ENCODE assay signal across 8 mouse cellular contexts in the genomic region with DNA sequence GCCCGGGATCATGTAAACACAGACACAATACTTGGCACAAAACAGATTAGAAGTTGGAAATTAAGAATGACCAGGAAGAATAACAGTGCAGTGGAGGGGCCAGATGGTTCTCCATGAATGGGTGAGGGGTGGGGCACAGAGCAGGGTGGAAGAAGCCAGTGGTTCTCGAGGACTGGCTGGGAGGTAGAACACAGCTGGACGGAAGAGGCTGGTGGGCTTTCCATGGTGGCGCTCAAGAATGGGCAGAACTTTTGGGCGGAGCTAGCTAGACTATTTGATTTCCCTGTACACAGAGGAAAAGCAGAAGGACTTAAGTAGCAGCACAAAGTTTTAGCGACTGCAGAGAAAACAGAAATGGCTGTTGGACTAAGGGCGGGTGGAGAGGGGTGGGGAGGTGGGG.
DNase-seq lines count a peak whose midpoint lies in the region; ATAC-seq and TF ChIP-seq lines count a peak whose summit lies in the region.
"Had no signal": no experiment of that assay in that cellular context is flagged by ENCODE, and none has a peak within 500 bp of the region (broad histone marks: within the 10 kb centered on the region; RNA-seq: fewer than 3 reads in every experiment).

No protein-coding gene starts in this region.

- H3K9ac ChIP-seq in lung, embryonic 16.5 days (ENCODE audit: low read length) = no peak overlapping the region
- no peak overlapping the region for H3K9ac ChIP-seq in hindbrain, embryonic 12.5 days
- H3K9ac ChIP-seq in liver, embryonic 14.5 days (replicated peaks) = peak overlapping the region; percentile 56
- no peak overlapping the region; the same call in 1 of the 2 replicates for H3K9ac ChIP-seq in stomach, embryonic 16.5 days (ENCODE audit: low read length)

- ATAC-seq in lung, embryonic 16.5 days (ENCODE audit: low read depth) = peak; percentile 94
- 0 out of 2 replicates have a peak, but pooled peaks have one; percentile 49 for ATAC-seq in hindbrain, embryonic 12.5 days (ENCODE audit: low FRiP score)
- ATAC-seq in liver, embryonic 14.5 days (ENCODE audit: insufficient read depth) = peak; percentile 24
- ATAC-seq in stomach, embryonic 16.5 days (ENCODE audit: insufficient read depth, low FRiP score) = peak; percentile 51; the same call in 1 of the 2 replicates

- no peaks in the 10 kb centered on the region for H3K36me3 ChIP-seq in lung, embryonic 16.5 days (ENCODE audit: control insufficient read depth, insufficient read depth, low read length)
- no peaks in the 10 kb centered on the region for H3K36me3 ChIP-seq in hindbrain, embryonic 12.5 days
- H3K36me3 ChIP-seq in liver, embryonic 14.5 days (replicated peaks; ENCODE audit: control insufficient read depth, insufficient read depth, low read depth) = no peaks in the 10 kb centered on the region
- no peaks in the 10 kb centered on the region for H3K36me3 ChIP-seq in stomach, embryonic 16.5 days (ENCODE audit: control insufficient read depth, insufficient read depth, low read length)

- WGBS in lung, embryonic 16.5 days = 24% methylated on average over 7 of the region's 7 CpGs
- 48% methylated on average over 7 of the region's 7 CpGs for WGBS in hindbrain, embryonic 12.5 days
- WGBS in liver, embryonic 14.5 days (ENCODE audit: insufficient replicate concordance) = 21% methylated on average over 7 of the region's 7 CpGs
- WGBS in stomach, embryonic 16.5 days = 24% methylated on average over 7 of the region's 7 CpGs

- H3K4me3 ChIP-seq in lung, embryonic 16.5 days (ENCODE audit: low read length) = peak overlapping the region; percentile 18; the same call in 1 of the 2 replicates
- H3K4me3 ChIP-seq in hindbrain, embryonic 12.5 days = no peak overlapping the region
- H3K4me3 ChIP-seq in liver, embryonic 14.5 days (ENCODE audit: insufficient read depth in 1 of 2, low read depth in 2 of 2, low read length in 2 of 2) = no peak overlapping the region; a peak in 1 of 4 replicates
- no peak overlapping the region for H3K4me3 ChIP-seq in stomach, embryonic 16.5 days (replicated peaks; ENCODE audit: low read length)

- H3K9me3 ChIP-seq in lung, embryonic 16.5 days (ENCODE audit: control insufficient read depth, low read length) = no peaks in the 10 kb centered on the region
- H3K9me3 ChIP-seq in hindbrain, embryonic 12.5 days (replicated peaks) = no peaks in the 10 kb centered on the region
- H3K9me3 ChIP-seq in liver, embryonic 14.5 days (ENCODE audit: control insufficient read depth, low read length) = no peaks in the 10 kb centered on the region
- no peaks in the 10 kb centered on the region for H3K9me3 ChIP-seq in stomach, embryonic 16.5 days (replicated peaks; ENCODE audit: control insufficient read depth, low read length)

- 0 out of 2 replicates have a peak, but pooled peaks cover 7% of the 10 kb centered on the region for H3K4me1 ChIP-seq in lung, embryonic 16.5 days (replicated peaks; ENCODE audit: control insufficient read depth, insufficient read depth, low read length)
- H3K4me1 ChIP-seq in hindbrain, embryonic 12.5 days = peaks cover 9% of the 10 kb centered on the region
- peaks cover 36 to 37% of the 10 kb centered on the region in 2 experiments for H3K4me1 ChIP-seq in liver, embryonic 14.5 days (replicated peaks; ENCODE audit: control insufficient read depth in 2 of 2, insufficient read depth in 2 of 2, low read length in 1 of 2)
- 0 out of 2 replicates have a peak, but pooled peaks cover 8% of the 10 kb centered on the region for H3K4me1 ChIP-seq in stomach, embryonic 16.5 days (ENCODE audit: control insufficient read depth, insufficient read depth, low read length)

- no peak for DNase-seq in lung, postnatal 36 days
- peak in 2 of 3 experiments; percentile 16 to 20 for DNase-seq in liver, embryonic 14.5 days (ENCODE audit: low read depth in 3 of 3, low spot score in 3 of 3)
- DNase-seq in adrenal gland, postnatal 25 days = no peak
- DNase-seq in thymus, postnatal 4 days = no peak
- DNase-seq: cerebellum, adult 11 months had no signal

- H3K4me2 ChIP-seq in lung, embryonic 16.5 days (ENCODE audit: low read depth, low read length) = peak overlapping the region; percentile 47
- H3K4me2 ChIP-seq in hindbrain, embryonic 12.5 days (replicated peaks) = no peak overlapping the region; the same call in 1 of the 2 replicates
- peak overlapping the region; percentile 79 for H3K4me2 ChIP-seq in liver, embryonic 14.5 days (ENCODE audit: low read depth)
- peak overlapping the region; percentile 37 for H3K4me2 ChIP-seq in stomach, embryonic 16.5 days (ENCODE audit: low read depth, low read length)

- no peaks in the 10 kb centered on the region for H3K27me3 ChIP-seq in lung, embryonic 16.5 days (ENCODE audit: control insufficient read depth, insufficient read depth, low read depth, low read length)
- H3K27me3 ChIP-seq in hindbrain, embryonic 12.5 days = 0 out of 2 replicates have a peak, but pooled peaks cover 2% of the 10 kb centered on the region
- no peaks in the 10 kb centered on the region for H3K27me3 ChIP-seq in liver, embryonic 14.5 days (ENCODE audit: control insufficient read depth, insufficient read depth, low read length)
- H3K27me3 ChIP-seq in stomach, embryonic 16.5 days (ENCODE audit: control insufficient read depth, insufficient read depth, low read length) = no peaks in the 10 kb centered on the region

- no peak overlapping the region for H3K27ac ChIP-seq in lung, embryonic 16.5 days (ENCODE audit: low read length)
- no peak overlapping the region for H3K27ac ChIP-seq in hindbrain, embryonic 12.5 days
- H3K27ac ChIP-seq in liver, embryonic 14.5 days = peak overlapping the region; percentile 92
- no peak overlapping the region for H3K27ac ChIP-seq in stomach, embryonic 16.5 days (ENCODE audit: low read length)

- no peak for TF ChIP-seq EP300 in liver, embryonic 14.5 days (IDR thresholded peaks at IDR 0.05; ENCODE audit: low read depth)

- TF ChIP-seq CTCF in liver, embryonic 14.5 days (IDR thresholded peaks at IDR 0.05; ENCODE audit: low read depth) = no peak

Comparison
In these comparisons a context has a peak if more than half of its experiments do, and no peak if none do; other contexts are left out.
1. ATAC-seq: peak in every context shown above with its lines; median percentile 94 in lung, embryonic 16.5 days; 51 in stomach, embryonic 16.5 days; 49 in hindbrain, embryonic 12.5 days; 24 in liver, embryonic 14.5 days.
2. DNase-seq: peak in liver, embryonic 14.5 days (2 of 3); none in lung, postnatal 36 days (single experiment), adrenal gland, postnatal 25 days (single experiment) and thymus, postnatal 4 days (single experiment).